In the genomic region with DNA sequence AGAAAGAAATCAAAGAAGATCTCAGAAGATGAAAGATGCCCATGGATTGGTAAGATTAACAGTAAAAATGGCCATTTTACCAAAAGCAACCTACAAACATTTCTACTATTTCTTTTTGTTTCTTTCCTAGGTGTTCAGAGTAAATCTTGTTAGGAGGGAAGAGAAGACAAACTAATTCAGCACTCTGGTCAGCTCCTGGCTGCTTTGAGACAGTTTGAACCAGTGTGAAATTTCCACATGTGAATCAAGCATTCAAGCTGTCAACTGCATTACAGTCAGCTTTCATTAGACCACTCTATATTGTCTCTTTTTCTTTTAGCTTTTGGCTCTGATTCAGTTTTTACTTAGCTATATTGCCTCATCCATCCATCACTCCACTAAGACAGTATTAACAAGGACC, we compare ENCODE assay signal across 13 mouse cellular contexts.
DNase-seq lines count a peak whose midpoint lies in the region; ATAC-seq and TF ChIP-seq lines count a peak whose summit lies in the region.
"Had no signal": no experiment of that assay in that cellular context is flagged by ENCODE, and none has a peak within 500 bp of the region (broad histone marks: within the 10 kb centered on the region; RNA-seq: fewer than 3 reads in every experiment).

No protein-coding gene starts in this region.

- no peaks in the 10 kb centered on the region for H3K4me1 ChIP-seq in MEL (ENCODE audit: control insufficient read depth in 1 of 2, insufficient read depth in 2 of 2, low read length in 2 of 2)
- H3K4me1 ChIP-seq in limb, embryonic 11.5 days (ENCODE audit: control insufficient read depth, insufficient read depth, low read length), result no peaks in the 10 kb centered on the region
- H3K4me1 ChIP-seq: heart, embryonic 15.5 days had no signal

- no peaks in the 10 kb centered on the region for H3K79me2 ChIP-seq in MEL (ENCODE audit: control insufficient read depth, insufficient read depth, low read length, poor library complexity)

- TF ChIP-seq EP300 in MEL (IDR thresholded peaks at IDR 0.05; ENCODE audit: low read depth in 1 of 2, low read length in 2 of 2), result no peak

- DNase-seq in kidney, postnatal 10 days, result peak; percentile 26
- no peak for DNase-seq in kidney, adult 11 months
- peak; percentile 31 for DNase-seq in MEL (ENCODE audit: low read depth, low spot score)
- peak; percentile 4 for DNase-seq in c-Kit-positive CD71-negative TER-119-negative erythroid progenitor cells, embryonic 14.5 days (ENCODE audit: low read depth)
- peak; percentile 49 for DNase-seq in limb, embryonic 11.5 days (ENCODE audit: low spot score)
- DNase-seq in layer of hippocampus, adult 9-10 months (ENCODE audit: low spot score), result no peak
- DNase-seq in spleen, postnatal 10 days (ENCODE audit: low spot score in 2 of 2), result no peak
- DNase-seq: cerebellum, adult 9-10 months; gastrocnemius, adult 2 months; kidney, adult 2 months; thymus, postnatal 4 days had no signal

- no peaks in the 10 kb centered on the region for H3K27me3 ChIP-seq in MEL (ENCODE audit: control insufficient read depth in 1 of 2, insufficient read depth in 2 of 2, low read length in 2 of 2)
- no peaks in the 10 kb centered on the region for H3K27me3 ChIP-seq in limb, embryonic 11.5 days (ENCODE audit: control insufficient read depth, insufficient read depth, low read length)
- H3K27me3 ChIP-seq: heart, embryonic 15.5 days had no signal

- TF ChIP-seq POLR2A in MEL (IDR thresholded peaks at IDR 0.05; ENCODE audit: control insufficient read depth in 1 of 2, insufficient read depth in 1 of 2, low read depth in 1 of 2, low read length in 2 of 2, poor library complexity in 1 of 2), result no peak

- H3K9ac ChIP-seq in MEL (ENCODE audit: control insufficient read depth, low read depth, low read length, poor library complexity, severe bottlenecking), result no peak overlapping the region
- H3K9ac ChIP-seq in limb, embryonic 11.5 days (ENCODE audit: low read length), result no peak overlapping the region
- H3K9ac ChIP-seq: heart, embryonic 15.5 days had no signal

- TF ChIP-seq CTCF in MEL (IDR thresholded peaks at IDR 0.05 in 2 of 3, conservative IDR thresholded peaks at IDR 0.05 in 1 of 3; ENCODE audit: control insufficient read depth in 1 of 3, insufficient read depth in 1 of 3, low read depth in 2 of 3, low read length in 3 of 3, poor library complexity in 1 of 3, severe bottlenecking in 1 of 3), result no peak

- H3K36me3 ChIP-seq in MEL (ENCODE audit: control insufficient read depth in 1 of 2, insufficient read depth in 2 of 2, low read length in 2 of 2), result no peaks in the 10 kb centered on the region
- H3K36me3 ChIP-seq in limb, embryonic 11.5 days (ENCODE audit: control insufficient read depth, insufficient read depth, low read length), result no peaks in the 10 kb centered on the region
- H3K36me3 ChIP-seq: G1E; heart, embryonic 15.5 days had no signal

- no peak overlapping the region for H3K4me3 ChIP-seq in MEL (ENCODE audit: control insufficient read depth in 1 of 2, insufficient read depth in 1 of 2, low read depth in 2 of 2, low read length in 2 of 2)
- no peak overlapping the region for H3K4me3 ChIP-seq in limb, embryonic 11.5 days (ENCODE audit: low read depth, low read length)
- H3K4me3 ChIP-seq: gastrocnemius, adult 2 months; heart, embryonic 15.5 days had no signal

- no peak overlapping the region for H3K4me2 ChIP-seq in limb, embryonic 11.5 days (ENCODE audit: low read depth, severe bottlenecking)
- H3K4me2 ChIP-seq: heart, embryonic 15.5 days had no signal

- TF ChIP-seq RAD21 in MEL (IDR thresholded peaks at IDR 0.05; ENCODE audit: low read depth, low read length), result no peak

- ATAC-seq in limb, embryonic 11.5 days (ENCODE audit: insufficient number of reproducible peaks, low FRiP score, low TSS enrichment, low read depth), result no peak

- H3K9me3 ChIP-seq in MEL (replicated peaks; ENCODE audit: insufficient read depth, low read length), result no peaks in the 10 kb centered on the region
- no peaks in the 10 kb centered on the region for H3K9me3 ChIP-seq in limb, embryonic 11.5 days (ENCODE audit: control insufficient read depth, low read length)
- H3K9me3 ChIP-seq: G1E; heart, embryonic 15.5 days had no signal

- no peak overlapping the region for H3K27ac ChIP-seq in MEL (ENCODE audit: control insufficient read depth, low read depth, low read length)
- no peak overlapping the region for H3K27ac ChIP-seq in limb, embryonic 11.5 days (replicated peaks; ENCODE audit: low read depth, low read length)
- H3K27ac ChIP-seq: gastrocnemius, adult 2 months; heart, embryonic 15.5 days had no signal

TF ChIP-seq in MEL, 35 proteins besides CTCF, POLR2A, EP300 and RAD21:
- TF ChIP-seq UBTF (IDR thresholded peaks at IDR 0.05; ENCODE audit: borderline replicate concordance, insufficient read depth, low read depth, low read length), result no peak
- no peak for TF ChIP-seq TAL1 (IDR thresholded peaks at IDR 0.05; ENCODE audit: low read length)
- no peak for TF ChIP-seq TBP (IDR thresholded peaks at IDR 0.05; ENCODE audit: low read depth, low read length)
TF ChIP-seq in MEL: peak in this region for 0.

Comparison
In these comparisons a context has a peak if more than half of its experiments do, and no peak if none do; other contexts are left out.
1. DNase-seq: peak in kidney, postnatal 10 days (single experiment), MEL (single experiment), c-Kit-positive CD71-negative TER-119-negative erythroid progenitor cells, embryonic 14.5 days (single experiment) and limb, embryonic 11.5 days (single experiment); none in kidney, adult 11 months (single experiment), layer of hippocampus, adult 9-10 months (single experiment) and spleen, postnatal 10 days (0 of 2).